8 mouse cellular contexts compared by ENCODE assay signal in genomic region chr11:103311960-103312611, GRCm38 (mm10). TPM values are rescaled to one million over a fixed set of nuclear protein-coding genes. Genes with fewer than 3 reads are reported as not detected.
DNase-seq lines count a peak whose midpoint lies in the region; ATAC-seq lines count a peak whose summit lies in the region.

No protein-coding gene starts in this region.

- 5% methylated on average over 30 of the region's 30 CpGs for WGBS in forebrain, embryonic 13.5 days
- WGBS in limb, embryonic 11.5 days = 1% methylated on average over 30 of the region's 30 CpGs
- WGBS in midbrain, embryonic 10.5 days = 7% methylated on average over 30 of the region's 30 CpGs

- peak overlapping the region; percentile 33 for H3K4me3 ChIP-seq in forebrain, embryonic 13.5 days
- H3K4me3 ChIP-seq in limb, embryonic 11.5 days (ENCODE audit: low read depth, low read length) = peak overlapping the region; percentile 31
- H3K4me3 ChIP-seq in midbrain, embryonic 10.5 days = peak overlapping the region; percentile 55

- H3K9me3 ChIP-seq in forebrain, embryonic 13.5 days (replicated peaks) = no peaks in the 10 kb centered on the region
- H3K9me3 ChIP-seq in limb, embryonic 11.5 days (ENCODE audit: control insufficient read depth, low read length) = no peaks in the 10 kb centered on the region
- no peaks in the 10 kb centered on the region for H3K9me3 ChIP-seq in midbrain, embryonic 10.5 days (replicated peaks)

- H3K27ac ChIP-seq in forebrain, embryonic 13.5 days = no peak overlapping the region
- H3K27ac ChIP-seq in limb, embryonic 11.5 days (replicated peaks; ENCODE audit: low read depth, low read length) = peak overlapping the region; percentile 70
- H3K27ac ChIP-seq in midbrain, embryonic 10.5 days (replicated peaks) = peak overlapping the region; percentile 80

- H3K36me3 ChIP-seq in forebrain, embryonic 13.5 days (ENCODE audit: poor library complexity, severe bottlenecking) = no peaks in the 10 kb centered on the region
- H3K36me3 ChIP-seq in limb, embryonic 11.5 days (ENCODE audit: control insufficient read depth, insufficient read depth, low read length) = no peaks in the 10 kb centered on the region; the same call in 1 of the 2 replicates
- no peaks in the 10 kb centered on the region for H3K36me3 ChIP-seq in midbrain, embryonic 10.5 days

- H3K4me1 ChIP-seq in forebrain, embryonic 13.5 days = peaks cover 10% of the 10 kb centered on the region
- H3K4me1 ChIP-seq in limb, embryonic 11.5 days (ENCODE audit: control insufficient read depth, insufficient read depth, low read length) = peaks cover 3% of the 10 kb centered on the region; the same call in 1 of the 2 replicates
- peaks cover 19% of the 10 kb centered on the region for H3K4me1 ChIP-seq in midbrain, embryonic 10.5 days

- H3K4me2 ChIP-seq in forebrain, embryonic 13.5 days = peak overlapping the region; percentile 61
- H3K4me2 ChIP-seq in limb, embryonic 11.5 days (ENCODE audit: low read depth, severe bottlenecking) = peak overlapping the region; percentile 60

- peak overlapping the region; percentile 35; the same call in 1 of the 2 replicates for H3K9ac ChIP-seq in forebrain, embryonic 13.5 days
- peak overlapping the region; percentile 52 for H3K9ac ChIP-seq in limb, embryonic 11.5 days (ENCODE audit: low read length)

- peaks cover 8% of the 10 kb centered on the region; the same call in 1 of the 2 replicates for H3K27me3 ChIP-seq in forebrain, embryonic 13.5 days
- H3K27me3 ChIP-seq in limb, embryonic 11.5 days (ENCODE audit: control insufficient read depth, insufficient read depth, low read length) = no peaks in the 10 kb centered on the region
- peaks cover 28% of the 10 kb centered on the region for H3K27me3 ChIP-seq in midbrain, embryonic 10.5 days (ENCODE audit: low read depth, poor library complexity, severe bottlenecking)

- DNase-seq in thymus, postnatal 36 days = peak; percentile 36 to 47
- DNase-seq in thymus, adult 18-20 months = no peak
- DNase-seq in heart, postnatal 4 days = peak; percentile 82
- peak; percentile 80 for DNase-seq in limb, embryonic 11.5 days (ENCODE audit: low spot score)
- DNase-seq in midbrain, embryonic 10.5 days (ENCODE audit: low spot score) = peak; percentile 48
- peak; percentile 61 for DNase-seq in urinary bladder, adult 2 months (ENCODE audit: low spot score)
- DNase-seq in layer of hippocampus, adult 18-20 months (ENCODE audit: low spot score in 2 of 2) = no peak

- ATAC-seq in forebrain, embryonic 13.5 days = 0 out of 2 replicates have a peak, but pooled peaks have one; percentile 21
- peak; percentile 45; the same call in 1 of the 2 replicates for ATAC-seq in limb, embryonic 11.5 days (ENCODE audit: insufficient number of reproducible peaks, low FRiP score, low TSS enrichment, low read depth)

RNA-seq across cellular contexts. Expression of gene Map3k14, which starts 44.8 kb away (rescaled TPM):
- polyA plus RNA-seq in forebrain, embryonic 13.5 days (2015; fragmentation: Nextera tagmentation; extraction: Ambion mirVana) = 2.8 and 4.5 TPM in 2 replicates
- 1 to 10 TPM; 2.7 to 3.4 TPM for total RNA-seq in heart, postnatal 4 days (2021)
- polyA plus RNA-seq in limb, embryonic 11.5 days (2014; fragmentation: Nextera tagmentation; extraction: Ambion mirVana) = 2.3 and 2.6 TPM in 2 replicates
- 4.4 and 5.4 TPM in 2 replicates for polyA plus RNA-seq in midbrain, embryonic 10.5 days (2016; fragmentation: Nextera tagmentation; extraction: Ambion mirVana)
- polyA plus RNA-seq in urinary bladder, adult 2 months (2012; rRNA removed) = 6.6 and 8.9 TPM in 2 replicates
- 1 to 10 TPM; 4.5 to 4.7 TPM for total RNA-seq in layer of hippocampus, adult 18-20 months (2021)

RNA-seq across cellular contexts. Expression of gene Arhgap27, which starts 51.4 kb away (rescaled TPM):
- polyA plus RNA-seq in forebrain, embryonic 13.5 days (2015; fragmentation: Nextera tagmentation; extraction: Ambion mirVana) = 2.2 and 2.3 TPM in 2 replicates
- total RNA-seq in heart, postnatal 4 days (2021) = 10 to 100 TPM; 23.5 to 25.4 TPM
- polyA plus RNA-seq in limb, embryonic 11.5 days (2014; fragmentation: Nextera tagmentation; extraction: Ambion mirVana) = 4.7 TPM in 2 replicates
- polyA plus RNA-seq in midbrain, embryonic 10.5 days (2016; fragmentation: Nextera tagmentation; extraction: Ambion mirVana) = 3.8 and 4.1 TPM in 2 replicates
- polyA plus RNA-seq in urinary bladder, adult 2 months (2012; rRNA removed) = 22.3 and 23.4 TPM in 2 replicates
- 10 to 100 TPM; 10.5 to 12.1 TPM for total RNA-seq in layer of hippocampus, adult 18-20 months (2021)

Comparison
In these comparisons a context has a peak if more than half of its experiments do, and no peak if none do; other contexts are left out.
1. DNase-seq: peak in thymus, postnatal 36 days (2 of 2), heart, postnatal 4 days (single experiment), limb, embryonic 11.5 days (single experiment), midbrain, embryonic 10.5 days (single experiment) and urinary bladder, adult 2 months (single experiment); none in thymus, adult 18-20 months (0 of 2) and layer of hippocampus, adult 18-20 months (0 of 2).
2. Peak in every context shown above with its lines, with median percentiles within 50 percentile points of each other: H3K4me3 ChIP-seq.